Mouse (Mus musculus) cerebellum, adult 9-11 months (tissue): ENCODE results near the gene Snx30.

Experiments used
- DNase-seq: peaks from one replicate; pipeline ENCODE4 v3.0.0; 2022

The Snx30 gene

GRCm38 (mm10) chr4:59825634-59826033 is 20.0 kb downstream of the Snx30 start:
- peak; percentile 97 for DNase-seq

DNA sequence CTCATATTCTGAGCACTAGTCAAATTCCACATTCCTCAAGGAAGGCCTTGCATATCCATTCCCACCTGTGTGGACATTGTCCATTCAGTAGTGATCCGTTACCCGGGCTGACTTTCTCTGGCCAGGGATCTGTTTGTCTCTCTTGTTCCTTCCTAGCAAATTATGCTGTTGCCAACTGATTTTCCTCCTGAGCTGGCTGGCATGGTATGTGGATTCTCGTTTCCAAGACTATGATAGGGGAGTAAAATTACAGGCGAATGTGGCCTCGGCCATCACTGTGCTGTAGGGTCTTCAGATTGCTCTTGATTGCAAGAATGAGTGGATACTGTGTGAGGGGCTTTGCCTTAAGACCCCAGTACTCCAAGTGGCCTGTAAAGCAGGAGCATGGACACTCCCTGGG is 20.7 kb downstream of the Snx30 start:
- peak; percentile 92 for DNase-seq

- DNase-seq, result no peak
Measured at GRCm38 (mm10) chr4:59829072-59829471, 23.4 kb downstream of the Snx30 start.

DNA sequence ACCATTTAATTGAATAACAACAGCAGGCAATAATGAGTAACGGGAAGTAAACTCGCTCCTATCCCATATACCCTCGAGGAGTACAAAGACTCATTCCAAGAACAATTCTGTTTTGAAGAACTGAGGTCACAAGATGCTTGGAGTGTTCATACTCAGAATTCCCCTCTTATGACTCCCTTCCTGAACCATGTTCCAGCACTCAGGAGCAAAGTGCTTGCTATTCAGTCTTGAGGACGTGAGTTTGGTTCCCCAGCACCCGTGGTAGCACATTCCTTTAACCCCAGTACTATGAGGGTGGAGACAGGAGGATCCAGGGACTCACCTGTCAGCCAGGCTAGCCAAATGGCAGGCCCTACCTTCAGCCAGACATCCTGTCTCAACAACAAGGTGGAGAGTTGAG is 25.4 kb downstream of the Snx30 start:
- DNase-seq, result no peak

DNA sequence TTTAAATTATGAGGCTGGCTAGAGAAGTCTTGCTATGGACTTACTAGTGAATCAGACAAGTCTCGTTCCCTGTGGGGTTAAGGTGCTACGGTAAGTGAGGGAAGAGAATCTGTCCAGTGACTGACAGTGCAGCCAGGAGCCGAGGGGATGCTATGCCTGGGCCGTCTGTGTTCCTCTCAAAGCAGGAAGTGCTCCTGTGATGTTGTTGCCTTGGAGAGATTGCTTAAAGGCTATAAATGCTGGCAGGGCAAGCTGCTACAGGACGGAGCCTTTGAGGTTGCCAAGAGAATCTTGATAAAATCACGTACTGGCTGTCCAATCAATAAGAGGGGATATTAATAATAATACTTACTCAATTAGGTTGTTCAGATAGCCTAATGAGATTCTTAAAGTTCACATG is 27.2 kb downstream of the Snx30 start:
- DNase-seq, result no peak

DNA sequence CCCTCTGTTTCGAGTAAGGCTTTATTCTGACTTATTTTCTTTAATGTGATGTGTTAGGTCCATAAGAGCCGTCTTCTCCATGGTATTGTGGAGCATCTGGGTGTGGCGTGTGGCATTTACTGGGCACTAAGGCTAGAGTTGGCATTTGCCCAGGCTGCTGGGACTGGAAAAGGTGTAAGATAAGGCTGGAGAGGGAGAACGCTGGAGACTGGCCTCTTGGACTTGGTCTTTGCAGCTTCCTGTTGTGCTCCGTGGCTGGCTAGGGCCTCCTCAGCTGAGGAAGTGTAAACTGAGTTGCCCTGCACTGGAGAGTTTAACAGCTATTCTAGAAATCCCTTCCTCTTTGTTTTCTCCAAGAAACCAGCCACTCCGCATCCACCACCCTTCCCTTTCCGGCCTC is 32.0 kb downstream of the Snx30 start:
- DNase-seq, result no peak

GRCm38 (mm10) chr4:59844460-59845244 is 39.0 kb downstream of the Snx30 start:
- no peak for DNase-seq

DNA sequence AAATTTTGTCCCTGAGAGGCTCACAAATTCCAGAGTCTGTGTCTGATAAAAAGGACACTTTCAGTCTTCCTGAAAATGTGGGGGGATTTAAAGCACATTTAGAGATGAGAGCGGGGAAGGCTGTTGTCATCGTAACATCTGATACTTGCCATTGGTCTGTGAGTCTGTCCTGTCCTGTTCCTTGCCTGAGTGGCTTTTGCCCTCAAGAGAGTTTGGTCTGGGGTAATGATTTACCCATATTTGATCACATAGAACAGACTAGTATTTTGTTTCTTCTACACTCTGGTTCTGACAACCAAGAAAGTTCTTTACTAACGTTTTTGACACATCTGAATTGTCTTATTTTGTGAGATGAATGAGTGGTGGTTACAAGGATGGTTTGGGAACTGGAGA is 39.6 kb downstream of the Snx30 start:
- no peak for DNase-seq

GRCm38 (mm10) chr4:59847447-59847846 is 41.8 kb downstream of the Snx30 start:
- peak; percentile 73 for DNase-seq

DNA sequence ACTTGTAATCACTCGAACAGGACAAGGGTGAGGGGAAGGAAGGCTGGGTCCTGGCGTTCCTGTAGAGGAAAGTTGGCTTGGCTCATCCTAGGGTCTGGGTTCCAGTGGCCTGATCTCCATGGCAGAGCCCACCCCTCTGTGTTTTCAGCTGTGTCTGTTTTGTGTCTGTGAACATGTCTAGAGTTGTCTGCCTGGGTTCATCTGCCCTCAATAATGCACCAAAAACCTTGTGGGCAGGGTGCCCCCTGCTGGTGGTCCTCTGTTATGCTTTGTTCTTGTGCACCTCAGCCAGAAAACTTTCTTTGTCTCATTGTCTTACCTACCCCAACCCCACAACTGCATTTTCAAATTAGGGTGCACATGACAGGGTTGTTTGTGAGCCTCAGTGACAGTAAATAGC is 44.5 kb downstream of the Snx30 start:
- DNase-seq, result peak; percentile 78

DNA sequence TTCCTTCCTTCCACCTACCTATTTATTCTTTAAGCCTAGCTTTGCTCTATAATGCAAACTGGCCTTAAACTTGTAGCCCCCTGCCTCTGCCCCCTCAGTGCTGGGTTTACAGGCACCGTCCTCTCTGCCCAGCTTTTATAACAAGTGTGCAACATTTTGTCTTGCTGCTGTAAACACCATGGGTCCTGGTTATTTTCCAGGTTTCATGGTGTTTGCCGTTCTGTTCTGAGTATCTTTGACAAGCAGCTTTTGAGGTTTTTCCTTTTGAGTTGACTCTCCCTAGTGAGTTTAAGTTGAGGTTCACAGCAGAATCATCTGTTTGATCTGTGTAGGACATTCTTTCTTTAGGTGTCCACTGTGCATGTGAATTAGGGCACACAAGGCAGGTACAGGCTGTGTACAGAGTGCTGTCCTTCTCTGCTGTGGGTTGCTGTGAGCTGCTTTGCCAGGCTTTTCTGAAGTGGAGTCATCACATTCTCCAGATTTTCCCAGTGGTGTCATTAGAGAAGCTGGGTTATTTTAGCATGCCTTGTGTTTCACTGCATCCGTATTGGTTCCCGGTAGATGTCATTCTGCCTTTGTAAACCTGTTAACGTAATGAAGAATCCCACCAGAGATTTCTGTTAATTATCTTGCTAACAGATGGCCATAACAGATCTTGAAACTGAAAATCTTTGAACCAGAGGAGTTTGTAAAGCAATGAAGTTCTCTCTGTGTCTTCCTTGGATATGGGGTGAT is 45.4 kb downstream of the Snx30 start:
- no peak for DNase-seq

- DNase-seq, result no peak
Measured at GRCm38 (mm10) chr4:59853155-59853554, 47.5 kb downstream of the Snx30 start.

- DNase-seq, result peak; percentile 88
Measured at GRCm38 (mm10) chr4:59859693-59860425, 54.2 kb downstream of the Snx30 start.

GRCm38 (mm10) chr4:59860431-59860830 is 54.8 kb downstream of the Snx30 start:
- DNase-seq, result no peak

GRCm38 (mm10) chr4:59861871-59862270 is 56.2 kb downstream of the Snx30 start:
- no peak for DNase-seq

DNA sequence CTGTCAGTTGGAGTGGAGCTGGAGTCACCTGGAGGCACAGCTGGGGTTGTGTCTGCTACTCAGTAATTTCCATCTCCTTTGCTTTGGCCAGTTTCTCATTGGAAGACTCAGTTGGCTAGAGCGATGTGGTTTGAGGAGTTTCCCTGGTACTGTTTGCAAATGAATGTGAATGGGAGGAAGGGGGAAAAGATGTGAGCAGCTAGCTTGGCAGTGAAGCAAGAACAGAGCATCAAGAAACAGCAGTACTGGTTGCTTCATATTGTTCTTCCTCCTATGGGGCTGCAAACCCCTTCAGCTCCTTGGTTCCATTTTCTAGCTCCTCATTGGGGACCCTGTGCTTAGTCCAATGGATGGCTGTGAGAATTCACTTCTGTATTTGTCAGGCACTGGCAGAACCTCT is 56.7 kb downstream of the Snx30 start:
- no peak for DNase-seq

DNA sequence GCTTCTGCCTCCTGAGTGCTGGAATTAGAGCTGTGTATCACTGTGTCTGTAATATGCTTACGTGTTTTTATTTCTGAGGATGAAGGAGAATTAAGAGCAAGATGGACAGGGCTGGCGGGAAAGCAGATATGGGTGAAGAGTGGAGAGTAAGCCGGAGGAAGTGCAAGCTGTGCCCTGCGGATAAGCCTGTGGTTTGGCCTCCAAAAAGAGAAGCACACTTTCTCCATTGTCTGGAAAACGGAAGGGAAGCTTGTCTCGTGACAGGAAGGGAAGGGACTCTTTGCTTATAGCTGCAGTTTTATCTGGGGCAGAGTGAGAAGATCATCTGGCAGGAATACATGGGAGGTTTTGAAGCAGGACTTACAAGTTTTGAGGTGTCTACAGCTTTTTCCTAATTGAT is 58.2 kb downstream of the Snx30 start:
- DNase-seq, result no peak

DNA sequence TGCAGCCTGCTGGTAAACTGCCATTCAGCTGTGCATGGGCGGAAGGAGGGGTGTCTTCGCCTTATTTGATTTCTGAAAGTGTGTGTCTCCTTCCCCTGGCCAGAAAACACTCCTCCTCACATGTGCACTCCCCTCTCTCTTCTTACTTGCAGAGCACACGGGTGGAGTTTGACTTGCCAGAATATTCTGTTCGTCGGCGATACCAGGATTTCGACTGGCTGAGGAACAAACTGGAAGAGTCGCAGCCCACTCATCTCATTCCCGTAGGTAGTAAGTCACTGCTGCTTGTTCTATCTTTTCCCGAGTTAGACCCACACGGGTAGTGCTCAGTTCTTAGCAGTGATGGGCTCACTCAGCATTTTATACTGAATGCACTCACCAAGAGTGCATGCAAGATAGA is 62.4 kb downstream of the Snx30 start:
- no peak for DNase-seq

DNA sequence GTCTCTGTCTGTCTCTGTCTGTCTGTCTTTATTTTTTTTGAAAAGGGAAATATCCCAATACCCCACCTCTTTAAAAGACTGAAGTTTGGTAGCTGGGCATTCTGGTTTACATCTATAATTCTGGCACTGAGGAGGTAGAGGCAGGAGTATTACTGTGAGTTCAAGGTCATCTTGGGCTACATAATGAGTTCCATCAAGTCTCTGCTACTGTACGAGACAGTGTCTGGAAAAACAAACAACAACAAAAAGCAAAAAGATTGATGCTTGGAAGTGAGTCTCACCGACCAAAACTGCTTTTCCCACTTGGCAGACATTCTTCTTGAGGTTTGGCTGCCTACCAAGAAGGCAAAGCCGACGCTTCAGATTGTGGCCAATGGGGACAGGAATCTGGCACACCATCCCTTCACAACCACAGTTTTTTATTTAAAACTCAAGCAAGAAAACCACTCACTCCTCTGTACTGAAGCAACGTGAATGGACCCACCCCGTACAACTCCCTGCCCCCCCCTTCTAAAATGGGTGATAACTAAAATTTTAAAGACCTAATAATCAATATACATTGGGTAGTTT is 63.9 kb downstream of the Snx30 start:
- DNase-seq, result peak; percentile 75

- DNase-seq, result no peak
Measured at GRCm38 (mm10) chr4:59870433-59870832, 64.8 kb downstream of the Snx30 start.

- DNase-seq, result peak; percentile 81
Measured at GRCm38 (mm10) chr4:59870859-59871591, 65.4 kb downstream of the Snx30 start.

- no peak for DNase-seq
Measured at GRCm38 (mm10) chr4:59873240-59873639, 67.6 kb downstream of the Snx30 start.

- DNase-seq, result no peak
Measured at GRCm38 (mm10) chr4:59873830-59874229, 68.2 kb downstream of the Snx30 start.
